Mouse (Mus musculus): Measurements from ENCODE around the gene Otop3. TPM values are rescaled to one million over a fixed set of nuclear protein-coding genes. Genes with fewer than 3 reads are reported as not detected.

The Otop3 gene
- polyA plus RNA-seq, 1 experiment from 2014 or later = not detected

DNA sequence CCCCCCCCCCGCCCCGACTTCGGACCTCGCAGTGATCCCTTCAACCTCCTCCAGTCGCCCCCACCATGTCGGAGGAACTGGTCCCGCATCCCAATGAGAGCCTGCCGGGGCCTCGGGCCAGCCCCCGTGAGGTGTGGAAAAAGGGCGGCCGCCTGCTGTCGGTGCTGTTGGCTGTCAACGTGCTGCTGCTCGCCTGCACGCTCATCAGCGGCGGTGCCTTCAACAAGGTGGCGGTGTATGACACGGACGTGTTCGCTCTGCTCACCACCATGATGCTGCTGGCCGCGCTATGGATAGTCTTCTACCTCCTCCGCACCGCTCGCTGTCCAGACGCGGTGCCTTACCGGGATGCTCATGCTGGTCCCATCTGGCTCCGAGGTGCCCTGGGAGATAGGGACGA, 11.2 kb upstream of the Otop3 start:
- Histone ChIP-seq H3K4me3 (0 out of 2 replicates have a peak overlapping the region, but pooled peaks have one; percentile 18), H3K27me3 (replicated peaks; ENCODE audit: low read depth, poor library complexity, severe bottlenecking) (peaks cover 96% of the 10 kb centered on the region)
- WGBS = 24% methylated on average over 32 of the region's 32 CpGs

DNA sequence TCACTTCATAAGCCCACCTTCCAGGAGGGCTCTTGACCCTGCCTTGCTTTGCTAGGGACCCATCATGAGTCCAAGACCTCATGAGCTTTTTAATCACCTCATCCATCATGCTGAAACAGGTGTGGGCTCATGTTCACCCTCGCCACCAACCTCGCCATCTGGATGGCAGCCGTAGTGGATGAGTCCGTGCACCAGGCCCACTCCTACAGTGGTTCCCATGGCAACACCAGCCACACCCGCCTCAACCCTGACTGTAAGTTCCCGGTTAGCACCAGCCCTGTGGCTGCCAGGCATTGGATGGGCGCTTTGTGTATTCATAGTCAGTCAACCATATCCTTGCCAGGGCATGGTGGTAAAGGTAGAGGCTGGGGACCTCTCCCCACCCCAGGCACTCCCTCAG, 7.8 kb upstream of the Otop3 start:
- DNase-seq (ENCODE audit: low spot score) = no peak
- WGBS = 77% methylated on average over 7 of the region's 7 CpGs
- H3K27me3 ChIP-seq (replicated peaks; ENCODE audit: low read depth, poor library complexity, severe bottlenecking) = peaks cover 94% of the 10 kb centered on the region
- H3K4me1 ChIP-seq = peaks cover 10% of the 10 kb centered on the region
- no peak overlapping the region for H3K4me3 ChIP-seq
- no peaks in the 10 kb centered on the region for H3K9me3 ChIP-seq
- H3K36me3 ChIP-seq (replicated peaks) = no peaks in the 10 kb centered on the region
- H3K27ac ChIP-seq (replicated peaks) = no peak overlapping the region

More for the DNA sequence above, 11.2 kb upstream of the Otop3 start:
- H3K4me1 ChIP-seq = peaks cover 34% of the 10 kb centered on the region
- H3K9me3 ChIP-seq = no peaks in the 10 kb centered on the region
- no peak for DNase-seq (ENCODE audit: low spot score)
- no peaks in the 10 kb centered on the region for H3K36me3 ChIP-seq (replicated peaks)
- no peak overlapping the region for H3K27ac ChIP-seq (replicated peaks)

DNA sequence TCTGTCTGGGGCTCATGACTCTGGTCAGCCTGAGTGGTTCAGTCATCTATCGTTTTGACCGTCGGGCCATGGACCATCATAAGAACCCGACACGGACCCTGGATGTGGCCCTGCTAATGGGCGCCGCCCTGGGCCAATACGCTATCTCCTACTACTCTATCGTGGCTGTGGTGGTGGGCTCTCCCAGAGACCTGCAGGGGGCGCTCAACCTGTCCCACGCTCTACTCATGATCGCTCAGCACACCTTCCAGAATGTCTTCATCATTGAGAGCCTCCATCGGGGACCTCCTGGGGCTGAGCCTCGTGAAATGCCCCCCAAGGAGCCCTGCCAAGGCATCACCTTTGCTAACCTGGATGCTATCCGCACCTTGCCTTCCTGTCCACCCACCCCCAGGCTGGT, 5.2 kb upstream of the Otop3 start:
- Histone ChIP-seq H3K9me3 (no peaks in the 10 kb centered on the region), H3K4me1 (peaks cover 8% of the 10 kb centered on the region), H3K27me3 (replicated peaks; ENCODE audit: low read depth, poor library complexity, severe bottlenecking) (peaks cover 94% of the 10 kb centered on the region), H3K27ac (replicated peaks) (no peak overlapping the region), H3K4me3 (no peak overlapping the region), H3K36me3 (replicated peaks) (no peaks in the 10 kb centered on the region)
- 68% methylated on average over 15 of the region's 15 CpGs for WGBS
- DNase-seq (ENCODE audit: low spot score) = no peak

DNA sequence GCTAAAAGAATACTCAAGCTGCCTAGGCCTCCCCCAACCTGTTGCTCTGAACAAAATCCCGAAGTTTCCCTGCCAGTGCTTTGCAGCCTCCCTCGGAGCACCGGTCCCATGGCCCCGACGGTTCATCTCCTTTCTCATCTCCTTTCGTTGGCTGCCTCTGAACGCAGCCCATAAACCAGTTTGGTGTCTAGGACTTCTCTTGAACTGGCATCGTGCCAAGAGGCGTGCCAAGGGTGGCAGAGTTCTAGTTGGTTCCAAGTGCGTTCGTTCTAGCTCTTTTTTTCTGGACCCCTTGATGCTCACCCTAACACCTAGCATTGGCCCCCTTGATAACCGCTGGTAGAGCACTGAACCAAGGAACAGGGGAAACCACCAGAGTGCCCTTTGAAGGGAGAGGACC, 692 bp downstream of the Otop3 start:
- Histone ChIP-seq H3K27ac (replicated peaks) (no peak overlapping the region), H3K4me3 (no peak overlapping the region), H3K9me3 (no peaks in the 10 kb centered on the region), H3K27me3 (replicated peaks; ENCODE audit: low read depth, poor library complexity, severe bottlenecking) (peaks cover 90% of the 10 kb centered on the region), H3K4me1 (peaks cover 16% of the 10 kb centered on the region), H3K36me3 (replicated peaks) (no peaks in the 10 kb centered on the region)
- no peak for DNase-seq (ENCODE audit: low spot score)
- 63% methylated on average over 12 of the region's 12 CpGs for WGBS

DNA sequence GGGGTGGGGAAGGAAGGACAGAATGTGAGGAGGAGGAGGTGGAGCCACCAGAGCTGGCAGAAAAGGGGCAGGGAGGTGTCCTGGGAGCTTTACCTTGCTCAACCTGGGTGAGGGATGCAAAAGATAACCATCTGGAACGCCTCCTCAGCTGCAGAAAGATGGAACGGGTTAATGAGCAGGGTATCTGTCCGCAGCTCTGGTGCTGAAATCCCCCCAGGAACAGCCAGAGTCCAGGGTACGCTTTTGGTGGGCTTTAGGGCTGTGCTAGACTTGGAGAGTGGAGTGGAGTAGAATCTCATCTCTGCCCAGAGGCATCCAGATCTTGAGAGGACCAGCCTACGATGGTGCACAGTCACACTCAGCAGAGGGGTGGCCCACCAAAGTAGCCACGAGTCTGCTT, 1.6 kb downstream of the Otop3 start:
- H3K9me3 ChIP-seq = no peaks in the 10 kb centered on the region
- WGBS = 18% methylated on average over 6 of the region's 6 CpGs
- H3K4me1 ChIP-seq = peaks cover 16% of the 10 kb centered on the region
- H3K4me3 ChIP-seq = no peak overlapping the region
- peak; percentile 57 for DNase-seq (ENCODE audit: low spot score)
- H3K27ac ChIP-seq (replicated peaks) = no peak overlapping the region
- H3K27me3 ChIP-seq (replicated peaks; ENCODE audit: low read depth, poor library complexity, severe bottlenecking) = peaks cover 91% of the 10 kb centered on the region
- H3K36me3 ChIP-seq (replicated peaks) = no peaks in the 10 kb centered on the region

DNA sequence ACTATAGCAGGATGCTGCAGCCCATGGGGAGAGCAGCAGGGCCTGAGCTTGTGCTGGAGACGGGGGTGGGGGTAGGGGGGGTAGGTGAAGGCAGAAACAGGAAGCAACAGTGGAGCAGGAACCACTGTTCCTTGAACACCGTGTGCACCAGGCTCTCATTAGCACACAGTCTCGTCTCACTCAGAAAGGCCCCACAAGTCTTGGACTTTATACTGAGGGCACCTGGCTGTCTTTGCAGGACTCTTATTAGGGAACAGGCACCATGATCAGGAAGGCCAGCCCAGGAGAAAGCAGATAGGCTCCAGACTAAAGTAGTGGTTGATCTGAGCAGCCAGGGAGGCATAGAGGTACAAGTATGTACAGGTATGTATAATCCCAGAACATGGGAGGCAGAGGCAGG, 2.8 kb downstream of the Otop3 start:
- H3K27me3 ChIP-seq (replicated peaks; ENCODE audit: low read depth, poor library complexity, severe bottlenecking) = peaks cover 90% of the 10 kb centered on the region
- H3K4me1 ChIP-seq = peaks cover 16% of the 10 kb centered on the region
- H3K4me3 ChIP-seq = no peak overlapping the region
- no peaks in the 10 kb centered on the region for H3K36me3 ChIP-seq (replicated peaks)
- 58% methylated on average over 3 of the region's 3 CpGs for WGBS
- H3K27ac ChIP-seq (replicated peaks) = no peak overlapping the region
- no peaks in the 10 kb centered on the region for H3K9me3 ChIP-seq
- no peak for DNase-seq (ENCODE audit: low spot score)

DNA sequence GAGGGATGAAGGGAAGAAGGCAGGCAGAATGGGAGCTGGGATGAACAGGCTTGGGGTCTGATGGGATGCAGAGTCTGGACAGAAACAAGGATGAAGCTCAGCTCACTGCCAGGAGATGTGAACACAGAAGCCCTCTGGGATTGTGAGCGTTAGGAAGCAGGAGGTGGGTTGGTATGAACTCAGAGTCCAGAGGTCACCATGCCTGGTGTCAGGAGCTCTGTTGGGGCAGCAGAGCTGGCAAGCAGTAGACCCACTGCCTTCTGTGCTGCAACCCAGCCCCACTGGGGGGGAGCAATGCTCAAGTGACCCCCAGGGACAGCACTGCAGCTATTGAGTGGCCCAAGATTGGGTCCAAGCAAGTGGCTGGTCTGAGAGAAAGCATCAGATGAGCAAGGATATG, 3.3 kb downstream of the Otop3 start:
- H3K27me3 ChIP-seq (replicated peaks; ENCODE audit: low read depth, poor library complexity, severe bottlenecking) = peaks cover 90% of the 10 kb centered on the region
- WGBS = 74% methylated on average over 1 of the region's 1 CpGs

DNA sequence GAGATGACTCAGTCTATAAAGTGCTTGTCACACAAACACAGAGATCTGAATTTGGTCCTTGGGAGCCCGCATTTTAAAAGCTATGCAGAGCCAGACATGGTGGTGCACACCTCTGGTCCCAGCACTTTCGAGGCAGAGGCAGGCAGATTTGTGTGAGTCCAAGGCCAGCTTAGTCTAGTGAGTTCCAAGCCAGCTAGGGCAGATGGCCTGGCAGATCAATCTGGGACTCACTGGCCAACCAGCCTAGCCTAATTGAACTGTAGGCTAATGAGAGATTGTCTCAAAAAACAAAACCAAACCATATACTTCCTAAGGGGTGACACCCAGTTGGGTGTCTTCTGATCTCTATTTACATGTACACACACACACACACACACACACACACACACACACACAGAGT, 6.7 kb downstream of the Otop3 start:
- Histone ChIP-seq H3K4me3 (no peak overlapping the region), H3K4me1 (peaks cover 20% of the 10 kb centered on the region), H3K27me3 (replicated peaks; ENCODE audit: low read depth, poor library complexity, severe bottlenecking) (peaks cover 86% of the 10 kb centered on the region), H3K27ac (replicated peaks) (no peak overlapping the region), H3K36me3 (replicated peaks) (no peaks in the 10 kb centered on the region), H3K9me3 (no peaks in the 10 kb centered on the region)
- WGBS = 73% methylated on average over 2 of the region's 2 CpGs
- no peak for DNase-seq (ENCODE audit: low spot score)

More for the DNA sequence above, 3.3 kb downstream of the Otop3 start:
- Histone ChIP-seq H3K4me3 (no peak overlapping the region), H3K4me1 (peaks cover 16% of the 10 kb centered on the region), H3K27ac (replicated peaks) (no peak overlapping the region), H3K36me3 (replicated peaks) (no peaks in the 10 kb centered on the region), H3K9me3 (no peaks in the 10 kb centered on the region)
- DNase-seq (ENCODE audit: low spot score) = no peak

DNA sequence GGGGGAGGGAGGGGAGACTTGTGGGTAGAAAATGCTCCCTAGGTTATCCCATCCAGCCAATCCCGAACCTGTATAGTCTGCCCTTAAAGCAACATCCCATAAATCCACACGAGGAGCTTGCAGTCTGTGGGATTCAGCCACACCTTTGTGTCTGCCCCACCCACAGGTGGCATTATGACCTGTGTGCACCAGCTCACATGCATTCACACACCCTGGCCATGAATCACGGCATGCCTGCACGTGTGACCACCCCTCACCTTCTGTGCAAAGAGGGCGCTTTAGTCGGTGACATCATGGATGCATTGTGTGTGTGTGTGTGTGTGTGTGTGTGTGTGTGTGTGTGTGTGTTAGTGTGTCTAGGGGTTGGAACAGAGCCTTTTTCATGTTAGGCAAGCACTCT, 7.3 kb downstream of the Otop3 start:
- peaks cover 26% of the 10 kb centered on the region for H3K4me1 ChIP-seq
- no peaks in the 10 kb centered on the region for H3K9me3 ChIP-seq
- 72% methylated on average over 6 of the region's 6 CpGs for WGBS
- H3K27ac ChIP-seq (replicated peaks) = no peak overlapping the region
- H3K4me3 ChIP-seq = no peak overlapping the region
- DNase-seq (ENCODE audit: low spot score) = no peak
- peaks cover 86% of the 10 kb centered on the region for H3K27me3 ChIP-seq (replicated peaks; ENCODE audit: low read depth, poor library complexity, severe bottlenecking)
- no peaks in the 10 kb centered on the region for H3K36me3 ChIP-seq (replicated peaks)

DNA sequence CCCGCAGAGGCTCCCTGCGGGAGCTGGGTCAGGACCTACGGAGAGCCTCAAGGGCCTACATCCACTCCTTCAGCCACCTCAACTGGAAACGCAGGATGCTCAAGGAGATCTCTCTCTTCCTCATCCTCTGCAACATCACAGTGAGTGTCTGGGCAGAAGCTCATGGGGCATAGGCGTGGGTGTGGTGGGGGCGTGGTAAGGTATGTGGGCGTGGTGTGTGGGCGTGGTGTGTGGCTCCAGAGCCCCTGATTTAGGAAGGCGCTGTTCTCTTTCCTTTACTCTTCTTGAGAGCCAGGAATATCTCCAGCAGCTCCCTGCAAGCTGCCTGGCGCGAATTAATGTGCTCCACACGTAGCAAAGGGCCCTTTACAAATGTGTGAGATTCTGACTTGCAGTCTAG, 10.4 kb downstream of the Otop3 start:
- DNase-seq (ENCODE audit: low spot score) = peak; percentile 37
- Histone ChIP-seq H3K36me3 (replicated peaks) (no peaks in the 10 kb centered on the region), H3K9me3 (no peaks in the 10 kb centered on the region), H3K27me3 (replicated peaks; ENCODE audit: low read depth, poor library complexity, severe bottlenecking) (peaks cover 93% of the 10 kb centered on the region), H3K4me3 (0 out of 2 replicates have a peak overlapping the region, but pooled peaks have one; percentile 8), H3K27ac (replicated peaks) (no peak overlapping the region), H3K4me1 (peaks cover 38% of the 10 kb centered on the region)
- 10% methylated on average over 12 of the region's 12 CpGs for WGBS

DNA sequence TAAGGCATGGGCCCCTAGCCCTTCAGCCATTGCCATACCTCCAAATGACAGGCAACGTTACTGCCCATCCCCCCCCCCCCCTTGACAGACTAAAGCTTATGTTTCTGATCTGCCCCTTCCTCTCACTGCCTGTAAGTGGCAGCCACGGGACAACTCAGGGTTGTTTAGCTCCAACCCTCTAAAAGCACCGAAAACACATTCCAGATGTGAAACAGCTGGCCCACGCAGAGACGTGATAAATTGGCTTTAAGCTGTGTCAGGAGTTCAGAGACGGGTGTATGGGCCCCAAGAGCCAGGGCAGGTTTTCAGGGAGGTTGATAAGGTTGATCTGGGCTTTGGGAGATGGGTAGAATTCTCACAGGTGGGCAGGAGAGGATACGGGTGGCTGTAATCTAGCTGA, 11.0 kb downstream of the Otop3 start:
- Histone ChIP-seq H3K9me3 (no peaks in the 10 kb centered on the region), H3K27me3 (replicated peaks; ENCODE audit: low read depth, poor library complexity, severe bottlenecking) (peaks cover 92% of the 10 kb centered on the region), H3K27ac (replicated peaks) (peak overlapping the region; percentile 55; the same call in 1 of the 2 replicates), H3K4me3 (peak overlapping the region; percentile 2; the same call in 1 of the 2 replicates), H3K36me3 (replicated peaks) (no peaks in the 10 kb centered on the region), H3K4me1 (peaks cover 38% of the 10 kb centered on the region)
- 23% methylated on average over 7 of the region's 7 CpGs for WGBS
- peak; percentile 77 for DNase-seq (ENCODE audit: low spot score)

DNA sequence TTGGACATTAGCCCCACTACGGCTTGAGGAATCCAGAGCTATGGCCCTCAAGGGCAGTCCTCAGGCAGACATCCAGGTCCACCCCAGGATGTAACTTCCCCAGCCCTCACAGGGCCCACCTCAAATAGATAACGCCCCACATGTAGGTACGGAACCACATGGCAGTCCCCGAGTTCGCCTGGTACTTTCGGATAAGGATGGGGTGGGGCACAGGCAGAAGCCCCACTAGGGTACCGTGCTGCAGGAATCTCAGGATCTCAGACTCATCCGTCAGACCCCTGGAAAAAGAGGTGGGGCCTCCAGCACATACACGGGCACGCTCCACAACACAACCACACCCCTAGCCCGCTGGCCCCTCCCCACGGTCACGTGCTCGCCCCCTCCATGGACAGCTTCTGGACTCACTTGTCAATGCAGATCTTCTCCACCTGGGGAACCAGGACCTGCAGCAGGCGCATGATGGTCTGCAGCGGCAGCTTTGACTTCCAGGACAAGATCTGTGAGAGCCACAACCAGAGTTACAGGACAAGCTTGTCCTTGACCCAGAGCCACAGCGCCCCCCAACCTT, 14.2 kb downstream of the Otop3 start:
- peaks cover 92% of the 10 kb centered on the region for H3K27me3 ChIP-seq (replicated peaks; ENCODE audit: low read depth, poor library complexity, severe bottlenecking)
- 0 out of 2 replicates have a peak, but pooled peaks cover 7% of the 10 kb centered on the region for H3K36me3 ChIP-seq (replicated peaks)
- no peak overlapping the region for H3K4me3 ChIP-seq
- WGBS = 59% methylated on average over 17 of the region's 17 CpGs
- no peak overlapping the region for H3K27ac ChIP-seq (replicated peaks)
- H3K4me1 ChIP-seq = peaks cover 38% of the 10 kb centered on the region
- DNase-seq (ENCODE audit: low spot score) = no peak
- H3K9me3 ChIP-seq = no peaks in the 10 kb centered on the region

DNA sequence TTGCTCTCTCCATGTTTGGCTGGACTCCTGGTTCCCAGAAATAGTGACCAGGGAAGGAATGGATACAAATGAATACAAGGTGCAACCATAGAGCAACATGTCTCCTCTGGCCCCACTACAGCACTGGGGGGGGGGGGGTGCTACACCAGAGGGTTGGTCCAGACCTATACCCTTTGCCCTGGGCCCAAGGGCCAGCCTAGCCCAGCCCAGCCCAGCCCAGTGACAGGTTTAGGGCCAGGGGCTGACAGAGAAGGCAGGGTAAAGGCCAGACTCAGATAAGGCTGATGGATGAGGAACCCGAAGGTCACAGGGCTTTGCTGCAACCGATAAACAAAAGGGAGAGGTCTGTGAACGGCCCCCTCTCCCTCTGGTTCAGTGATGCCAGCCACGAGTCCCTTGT, 15.4 kb downstream of the Otop3 start:
- Histone ChIP-seq H3K36me3 (replicated peaks) (0 out of 2 replicates have a peak, but pooled peaks cover 7% of the 10 kb centered on the region), H3K9me3 (no peaks in the 10 kb centered on the region), H3K27ac (replicated peaks) (no peak overlapping the region), H3K4me1 (peaks cover 31% of the 10 kb centered on the region), H3K4me3 (no peak overlapping the region), H3K27me3 (replicated peaks; ENCODE audit: low read depth, poor library complexity, severe bottlenecking) (peaks cover 88% of the 10 kb centered on the region)
- DNase-seq (ENCODE audit: low spot score) = no peak
- 81% methylated on average over 4 of the region's 4 CpGs for WGBS
